Mouse (Mus musculus) ES-Bruce4 (cell line): Measurements from ENCODE around the gene Gm28042. TPM values are rescaled to one million over a fixed set of nuclear protein-coding genes. Genes with fewer than 3 reads are reported as not detected.
A peak's percentile ranks its signal among the peaks of the same experiment; 100 is the strongest.

Experiments used
- H3K27ac ChIP-seq: 2 replicates; pipeline ENCODE4 v1.5.1; 2012; ENCODE audit warnings: low read length, inconsistent platforms; ENCODE audit not compliant: insufficient read depth
- H3K27me3 ChIP-seq: 2 replicates; pipeline ENCODE4 v1.6.1; 2012; ENCODE audit warnings: mild to moderate bottlenecking, low read length, inconsistent platforms; ENCODE audit not compliant: control insufficient read depth, poor library complexity, insufficient read depth, severe bottlenecking
- H3K36me3 ChIP-seq: 2 replicates; pipeline ENCODE4 v1.6.1; 2012; ENCODE audit warnings: inconsistent platforms, mild to moderate bottlenecking, low read length, moderate library complexity; ENCODE audit not compliant: control insufficient read depth, poor library complexity, insufficient read depth, severe bottlenecking
- H3K4me1 ChIP-seq: one replicate; pipeline ENCODE4 v1.8.1; 2011; ENCODE audit warnings: low read length; ENCODE audit not compliant: control insufficient read depth, insufficient read depth
- H3K4me3 ChIP-seq: 2 replicates; pipeline ENCODE4 v1.5.1; 2011; ENCODE audit warnings: low read depth, mild to moderate bottlenecking, low read length
- H3K9ac ChIP-seq: 2 replicates; pipeline ENCODE4 v1.6.1; 2012; ENCODE audit warnings: low read depth, mild to moderate bottlenecking, inconsistent platforms; ENCODE audit not compliant: poor library complexity, severe bottlenecking
- H3K9me3 ChIP-seq: replicated peaks from 2 replicates; pipeline ENCODE4 v1.6.1; 2012; ENCODE audit warnings: mild to moderate bottlenecking, low read length, inconsistent platforms; ENCODE audit not compliant: control insufficient read depth, poor library complexity, insufficient read depth, severe bottlenecking
- CTCF ChIP-seq: IDR thresholded peaks from one replicate; pipeline ENCODE4 v1.8.1; 2011; ENCODE audit warnings: low read depth, low read length
- EP300 ChIP-seq: IDR thresholded peaks from 2 replicates; pipeline ENCODE4 v1.6.1; 2011; ENCODE audit warnings: low read depth, low read length; ENCODE audit not compliant: insufficient read depth
- POLR2A ChIP-seq: IDR thresholded peaks from one replicate; pipeline ENCODE4 v1.8.1; 2011; ENCODE audit warnings: low read length; ENCODE audit not compliant: insufficient read depth
- polyA plus RNA-seq: library from polyadenylated mRNA; stranded (reverse); fragments of >200 nt; gene quantifications from 2 replicates; pipeline ENCODE4 v1.2.4, GENCODE M21; 2011; ENCODE audit warnings: low read depth; ENCODE audit not compliant: missing spikeins, insufficient read depth, insufficient read length

Gm28042 gene
- polyA plus RNA-seq, 1 experiment: 3.5 TPM

GRCm38 (mm10) chr2:120068555-120069465, 41.5 kb downstream of the Gm28042 start:
- Histone ChIP-seq H3K9me3 (no peaks in the 10 kb centered on the region), H3K4me1 (no peaks in the 10 kb centered on the region), H3K36me3 (no peaks in the 10 kb centered on the region), H3K27me3 (no peaks in the 10 kb centered on the region), H3K4me3 (peak overlapping the region; percentile 54), H3K27ac (no peak overlapping the region), H3K9ac (no peak overlapping the region)
- no peak for TF ChIP-seq POLR2A
- peak; percentile 78 for TF ChIP-seq CTCF

DNA sequence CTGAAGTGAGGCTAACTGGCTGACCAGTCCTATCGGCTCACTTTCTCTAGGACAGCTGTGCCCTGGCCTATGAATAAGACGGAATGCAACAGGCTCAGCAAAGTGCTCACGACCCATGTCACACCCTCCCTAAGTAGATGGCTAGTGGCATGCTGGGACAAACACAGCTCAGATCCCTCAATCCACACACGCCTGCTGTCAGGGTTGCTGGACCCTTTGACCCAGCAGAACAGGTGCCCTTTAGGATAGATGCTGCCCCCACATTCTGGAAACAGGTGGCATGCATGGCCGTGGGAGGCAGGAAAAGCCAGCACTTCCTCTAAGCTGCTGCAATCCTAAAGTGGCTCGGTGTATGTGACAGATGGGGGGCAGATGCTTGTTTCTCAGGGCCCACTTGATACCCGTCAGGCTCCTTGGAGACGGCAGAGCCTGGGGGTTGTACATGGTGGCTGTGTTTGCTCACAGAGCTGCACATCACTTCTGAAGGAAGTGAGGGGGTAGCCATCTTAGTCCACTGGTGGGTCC, 42.2 kb downstream of the Gm28042 start:
- H3K9me3 ChIP-seq: no peaks in the 10 kb centered on the region
- TF ChIP-seq CTCF (no peak), EP300 (no peak), POLR2A (no peak)
- no peaks in the 10 kb centered on the region for H3K4me1 ChIP-seq
- H3K27ac ChIP-seq: no peak overlapping the region
- H3K9ac ChIP-seq: no peak overlapping the region
- no peaks in the 10 kb centered on the region for H3K36me3 ChIP-seq
- H3K27me3 ChIP-seq: no peaks in the 10 kb centered on the region
- no peak overlapping the region for H3K4me3 ChIP-seq

- Histone ChIP-seq H3K4me3 (no peak overlapping the region), H3K36me3 (no peaks in the 10 kb centered on the region), H3K27ac (no peak overlapping the region), H3K9me3 (no peaks in the 10 kb centered on the region), H3K9ac (no peak overlapping the region), H3K27me3 (no peaks in the 10 kb centered on the region), H3K4me1 (no peaks in the 10 kb centered on the region)
- no peak for TF ChIP-seq CTCF
- TF ChIP-seq POLR2A: no peak
- no peak for TF ChIP-seq EP300
These were observed 46.8 kb downstream of the Gm28042 start for GRCm38 (mm10) chr2:120074096-120074495.

- no peak overlapping the region for H3K27ac ChIP-seq
- TF ChIP-seq CTCF (peak; percentile 70), POLR2A (no peak)
- no peaks in the 10 kb centered on the region for H3K9me3 ChIP-seq
- H3K9ac ChIP-seq: peak overlapping the region; percentile 3
- peak overlapping the region; percentile 48 for H3K4me3 ChIP-seq
- no peaks in the 10 kb centered on the region for H3K4me1 ChIP-seq
- no peaks in the 10 kb centered on the region for H3K36me3 ChIP-seq
- no peaks in the 10 kb centered on the region for H3K27me3 ChIP-seq
These were observed 48.9 kb downstream of the Gm28042 start for GRCm38 (mm10) chr2:120076076-120076705.

DNA sequence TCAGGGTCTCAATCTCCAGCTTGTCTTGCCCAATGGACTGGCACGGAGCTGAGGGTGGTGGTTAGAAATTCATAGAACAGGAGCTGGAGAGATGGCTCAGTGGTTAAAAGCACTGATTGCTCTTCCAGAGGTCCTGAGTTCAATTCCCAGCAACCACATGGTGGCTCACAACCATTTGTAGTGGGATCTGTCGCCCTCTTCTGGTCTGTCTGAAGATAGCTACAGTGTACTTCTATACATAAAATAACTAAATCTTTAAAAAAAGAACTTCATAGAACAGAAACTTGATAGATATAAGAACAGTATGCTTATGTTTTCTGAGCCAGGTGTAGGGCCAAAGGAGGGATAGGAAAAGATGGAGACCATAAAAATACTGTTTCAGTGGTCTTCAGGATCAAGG, 55.1 kb downstream of the Gm28042 start:
- Histone ChIP-seq H3K4me3 (no peak overlapping the region), H3K9me3 (no peaks in the 10 kb centered on the region), H3K27me3 (no peaks in the 10 kb centered on the region), H3K36me3 (no peaks in the 10 kb centered on the region), H3K9ac (no peak overlapping the region), H3K27ac (no peak overlapping the region), H3K4me1 (no peaks in the 10 kb centered on the region)
- no peak for TF ChIP-seq CTCF
- TF ChIP-seq EP300: no peak
- TF ChIP-seq POLR2A: no peak
